Mouse (Mus musculus): Measurements from ENCODE around the gene Cyp2b19.

- TF ChIP-seq CTCF (IDR thresholded peaks at IDR 0.05; ENCODE audit: control insufficient read depth, insufficient read depth, insufficient replicate concordance, low read depth, low read length) (no peak), POLR2A (IDR thresholded peaks at IDR 0.05; ENCODE audit: control insufficient read depth, low read depth, low read length) (no peak)
Measured at GRCm38 (mm10) chr7:26780510-26780909, 23.6 kb downstream of the Cyp2b19 start.
